Mouse (Mus musculus): ENCODE results near the gene Napsa. TPM values are rescaled to one million over a fixed set of nuclear protein-coding genes. Genes with fewer than 3 reads are reported as not detected.

Napsa gene
- total RNA-seq, 2 experiments from 2014 or later: 121 to 219 TPM

- no peak for ATAC-seq (replicated peaks; ENCODE audit: poor library complexity)
These were observed 33.2 kb upstream of the Napsa start for GRCm38 (mm10) chr7:44538756-44539624.

- no peak for ATAC-seq (replicated peaks; ENCODE audit: poor library complexity)
These were observed 29.6 kb upstream of the Napsa start for GRCm38 (mm10) chr7:44542555-44542954.

GRCm38 (mm10) chr7:44543071-44543470 lies 29.1 kb upstream of the Napsa start:
- no peak for ATAC-seq (replicated peaks; ENCODE audit: poor library complexity)

GRCm38 (mm10) chr7:44546274-44546673 lies 25.9 kb upstream of the Napsa start:
- ATAC-seq (replicated peaks; ENCODE audit: poor library complexity): no peak

- ATAC-seq (replicated peaks; ENCODE audit: poor library complexity): 0 out of 2 replicates have a peak, but pooled peaks have one; percentile 8
These were observed 25.1 kb upstream of the Napsa start for GRCm38 (mm10) chr7:44547041-44547440.

GRCm38 (mm10) chr7:44547725-44548124 lies 24.5 kb upstream of the Napsa start:
- no peak for ATAC-seq (replicated peaks; ENCODE audit: poor library complexity)

- peak; percentile 83 for ATAC-seq (replicated peaks; ENCODE audit: poor library complexity)
These were observed 23.6 kb upstream of the Napsa start, which contains the start of gene Pold1 for GRCm38 (mm10) chr7:44548497-44549087. Gene Pold1, minus strand, starts transcription at chr7:44548849.

GRCm38 (mm10) chr7:44549621-44550408 lies 22.4 kb upstream of the Napsa start:
- ATAC-seq (replicated peaks; ENCODE audit: poor library complexity): no peak

- no peak for ATAC-seq (replicated peaks; ENCODE audit: poor library complexity)
These were observed 21.8 kb upstream of the Napsa start for GRCm38 (mm10) chr7:44550409-44550678.

- no peak for ATAC-seq (replicated peaks; ENCODE audit: poor library complexity)
These were observed 20.9 kb upstream of the Napsa start for GRCm38 (mm10) chr7:44551301-44551700.

- no peak for ATAC-seq (replicated peaks; ENCODE audit: poor library complexity)
These were observed 20.4 kb upstream of the Napsa start for GRCm38 (mm10) chr7:44551731-44552130.

- ATAC-seq (replicated peaks; ENCODE audit: poor library complexity): no peak
These were observed 19.9 kb upstream of the Napsa start for GRCm38 (mm10) chr7:44552141-44552908.

- peak; percentile 62 for ATAC-seq (replicated peaks; ENCODE audit: poor library complexity)
These were observed 18.9 kb upstream of the Napsa start for GRCm38 (mm10) chr7:44553196-44553764.

GRCm38 (mm10) chr7:44553826-44554225 lies 18.4 kb upstream of the Napsa start, which contains the start of gene Nr1h2:
Gene Nr1h2, minus strand, starts transcription at chr7:44553951.
- peak; percentile 75 for ATAC-seq (replicated peaks; ENCODE audit: poor library complexity)

GRCm38 (mm10) chr7:44557629-44558028 lies 14.6 kb upstream of the Napsa start:
- no peak for ATAC-seq (replicated peaks; ENCODE audit: poor library complexity)

- ATAC-seq (replicated peaks; ENCODE audit: poor library complexity): peak; percentile 84
These were observed 11.5 kb upstream of the Napsa start for GRCm38 (mm10) chr7:44560435-44561400.

GRCm38 (mm10) chr7:44563284-44563683 lies 8.9 kb upstream of the Napsa start:
- ATAC-seq (replicated peaks; ENCODE audit: poor library complexity): peak; percentile 44

GRCm38 (mm10) chr7:44564486-44564885 lies 7.7 kb upstream of the Napsa start:
- no peak for ATAC-seq (replicated peaks; ENCODE audit: poor library complexity)

- peak; percentile 58 for ATAC-seq (replicated peaks; ENCODE audit: poor library complexity)
These were observed 6.8 kb upstream of the Napsa start for GRCm38 (mm10) chr7:44565414-44565813.
